Mouse (Mus musculus): ENCODE measurements around the gene Zgpat.

- TF ChIP-seq CTCF (IDR thresholded peaks at IDR 0.05; ENCODE audit: control insufficient read depth, insufficient read depth, insufficient replicate concordance, low read depth, low read length) (no peak), POLR2A (IDR thresholded peaks at IDR 0.05; ENCODE audit: control insufficient read depth, low read depth, low read length) (no peak)
Measured at GRCm38 (mm10) chr2:181320103-181320499, 44.6 kb upstream of the Zgpat start.
